Mouse (Mus musculus) c-Kit-positive CD71-positive TER-119-negative erythroid progenitor cells, embryonic 14.5 days (primary cell): ENCODE measurements around the gene Fgfr2.

Experiments
- DNase-seq: peaks from one replicate; pipeline ENCODE4 v3.0.0-alpha.2; 2013; ENCODE audit warnings: low read depth

Fgfr2 gene

GRCm38 (mm10) chr7:132657371-132658057, 465.6 kb downstream of the Fgfr2 start:
- DNase-seq = no peak

- DNase-seq = peak; percentile 74
Measured at GRCm38 (mm10) chr7:132656548-132656947, 466.6 kb downstream of the Fgfr2 start.

- peak; percentile 84 for DNase-seq
Measured at GRCm38 (mm10) chr7:132656075-132656474, 467.1 kb downstream of the Fgfr2 start.

GRCm38 (mm10) chr7:132654412-132654811, 468.7 kb downstream of the Fgfr2 start:
- no peak for DNase-seq

GRCm38 (mm10) chr7:132646514-132646913, 476.6 kb downstream of the Fgfr2 start:
- no peak for DNase-seq

- no peak for DNase-seq
Measured at GRCm38 (mm10) chr7:132644605-132645279, 478.4 kb downstream of the Fgfr2 start.

- no peak for DNase-seq
Measured at GRCm38 (mm10) chr7:132641606-132642005, 481.5 kb downstream of the Fgfr2 start.

- no peak for DNase-seq
Measured at GRCm38 (mm10) chr7:132640946-132641345, 482.2 kb downstream of the Fgfr2 start.

- peak; percentile 56 for DNase-seq
Measured at GRCm38 (mm10) chr7:132638446-132639087, 484.6 kb downstream of the Fgfr2 start.

GRCm38 (mm10) chr7:132637292-132637691, 485.9 kb downstream of the Fgfr2 start:
- no peak for DNase-seq

- no peak for DNase-seq
Measured at GRCm38 (mm10) chr7:132631313-132631712, 491.8 kb downstream of the Fgfr2 start.

GRCm38 (mm10) chr7:132627448-132627847, 495.7 kb downstream of the Fgfr2 start:
- DNase-seq = no peak

- DNase-seq = no peak
Measured at GRCm38 (mm10) chr7:132626174-132626573, 497.0 kb downstream of the Fgfr2 start.

GRCm38 (mm10) chr7:132624161-132624560, 499.0 kb downstream of the Fgfr2 start:
- no peak for DNase-seq

GRCm38 (mm10) chr7:132619975-132620918, 502.9 kb downstream of the Fgfr2 start:
- no peak for DNase-seq

- no peak for DNase-seq
Measured at GRCm38 (mm10) chr7:132619549-132619948, 503.6 kb downstream of the Fgfr2 start.

GRCm38 (mm10) chr7:132617021-132617564, 506.1 kb downstream of the Fgfr2 start:
- no peak for DNase-seq

GRCm38 (mm10) chr7:132616391-132616790, 506.8 kb downstream of the Fgfr2 start:
- no peak for DNase-seq

GRCm38 (mm10) chr7:132615346-132615745, 507.8 kb downstream of the Fgfr2 start:
- DNase-seq = no peak

- DNase-seq = no peak
Measured at GRCm38 (mm10) chr7:132611530-132611929, 511.6 kb downstream of the Fgfr2 start.

- DNase-seq = peak; percentile 76
Measured at GRCm38 (mm10) chr7:132610468-132611318, 512.5 kb downstream of the Fgfr2 start, which contains the start of gene Lhpp. Lhpp (plus strand) TSS chr7:132610638.
